Mouse (Mus musculus): ENCODE measurements at regions not wholly inside any gene's neighbourhood (a gene's known extent, or its start where the extent isn't known, plus 50 kb on each side); places are given as distances from the start of the nearest gene placed in this dataset.
"Not testable (repeated sequence)": the region's sequence is repeated elsewhere in the genome, so short reads cannot be mapped to it uniquely, and the experiment has no call there.

DNA sequence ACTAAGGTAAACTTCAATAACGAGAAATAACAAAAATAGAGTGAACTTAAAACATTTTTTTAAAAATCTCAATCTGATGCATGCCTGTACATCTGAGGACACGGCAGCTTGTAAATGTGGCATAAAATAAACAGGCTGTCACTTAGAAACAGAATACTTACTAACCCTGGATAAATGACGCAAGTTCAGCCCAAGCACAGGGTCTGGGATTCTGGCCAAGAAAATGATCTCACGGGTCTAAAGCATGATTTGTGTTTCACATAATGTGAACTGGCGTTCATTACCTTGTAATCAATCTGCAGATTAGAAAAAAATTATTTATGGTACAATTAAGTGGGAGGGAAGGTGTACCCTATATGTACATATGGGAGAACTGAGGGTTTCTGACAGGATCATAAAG lies 512.1 kb upstream of the Vrk2 start:
- no peak for DNase-seq

DNA sequence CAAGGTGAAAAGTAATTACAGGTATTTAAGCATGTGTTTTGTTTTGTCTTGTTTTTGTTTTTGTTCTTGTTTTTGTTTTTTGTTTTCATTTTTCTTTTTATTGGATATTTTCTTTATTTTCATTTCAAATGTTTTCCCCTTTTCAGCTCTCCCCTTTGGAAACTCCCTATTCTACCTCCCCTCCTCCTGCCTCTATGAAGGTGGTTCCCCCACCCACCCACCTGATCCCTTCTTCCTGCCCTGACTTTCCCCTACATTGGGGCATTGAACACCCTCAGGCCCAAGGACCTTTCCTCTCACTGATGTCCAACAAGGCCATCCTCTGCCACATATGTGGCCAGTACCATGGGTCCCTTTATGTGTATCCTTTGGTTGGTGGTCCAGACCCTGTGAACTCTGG lies 509.1 kb upstream of the Vrk2 start:
- no peak for DNase-seq

DNA sequence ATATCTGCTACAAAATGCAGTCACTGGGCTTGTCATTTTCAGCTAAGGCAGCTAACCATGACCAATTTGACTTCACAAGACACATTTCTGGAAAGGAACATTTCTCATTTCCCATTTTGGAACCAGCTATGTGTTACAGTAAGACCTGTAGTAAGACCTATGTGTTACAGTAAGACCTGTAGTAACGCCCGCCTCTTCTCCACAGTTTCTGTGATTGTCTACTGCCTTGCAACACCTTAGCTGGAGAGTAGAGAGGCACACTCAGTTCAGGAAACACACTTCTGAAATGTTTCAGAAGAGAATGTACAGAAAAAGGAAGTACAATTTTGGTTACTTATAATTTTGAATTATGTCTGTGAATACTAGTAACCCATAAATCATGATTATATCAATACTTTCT lies 508.2 kb upstream of the Vrk2 start:
- no peak for DNase-seq

DNA sequence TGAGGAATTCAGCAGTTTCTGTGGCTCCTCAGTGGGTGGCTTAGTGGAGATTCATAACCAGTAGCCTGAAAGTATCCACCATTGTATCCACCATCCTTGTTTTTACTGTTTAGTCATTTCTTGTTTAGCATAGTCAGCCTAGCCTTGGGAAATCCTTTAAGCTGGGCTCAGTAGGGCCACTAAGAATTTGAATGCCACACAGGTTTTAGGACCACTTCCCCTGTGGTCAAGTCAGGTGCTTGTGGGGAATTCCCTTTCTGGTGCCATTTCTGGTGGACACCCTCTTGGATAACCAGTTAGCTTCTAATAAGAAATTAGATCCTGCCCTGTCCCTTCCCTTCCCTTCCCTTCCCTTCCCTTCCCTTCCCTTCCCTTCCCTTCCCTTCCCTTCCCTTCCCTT lies 502.8 kb upstream of the Vrk2 start:
- DNase-seq: no peak

DNA sequence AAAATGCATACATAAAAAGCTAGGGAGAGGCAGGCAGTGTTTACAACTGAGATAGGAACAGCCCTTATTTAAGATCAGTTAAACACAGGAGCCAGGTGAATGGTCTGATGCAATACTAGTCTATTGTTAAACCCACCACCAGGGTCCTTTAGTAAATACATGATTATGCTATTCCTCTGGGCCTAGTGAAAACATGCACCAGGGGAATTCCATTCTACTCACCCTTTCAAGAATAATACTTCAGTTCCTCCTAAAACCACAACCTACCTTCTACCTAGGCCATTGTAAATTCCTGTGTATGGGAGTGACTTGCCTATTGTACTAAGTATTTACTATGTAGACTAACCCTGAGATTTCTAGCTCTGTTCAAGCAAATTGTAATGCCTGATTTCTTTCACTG lies 501.7 kb upstream of the Vrk2 start:
- not testable (repeated sequence) for DNase-seq

DNA sequence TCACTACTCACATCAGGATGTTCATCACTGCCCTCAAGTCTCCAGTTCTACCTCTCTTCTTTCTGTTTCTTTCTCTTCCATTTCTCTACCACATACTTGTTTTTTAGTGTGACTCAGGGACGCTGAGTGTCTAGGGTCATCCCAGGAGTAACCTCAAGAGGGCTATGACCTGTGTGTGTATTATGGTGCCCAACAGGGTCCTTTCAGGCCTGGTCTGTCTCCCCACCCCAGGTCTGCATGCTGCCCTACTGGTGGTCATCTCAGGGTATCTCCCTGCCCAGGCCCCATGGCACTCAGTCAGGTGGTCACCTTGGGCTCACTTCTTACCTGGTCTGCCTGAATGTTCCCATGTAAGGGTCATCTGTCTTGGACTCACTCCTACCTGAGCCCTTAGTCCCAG lies 492.7 kb upstream of the Vrk2 start:
- no peak for DNase-seq

DNA sequence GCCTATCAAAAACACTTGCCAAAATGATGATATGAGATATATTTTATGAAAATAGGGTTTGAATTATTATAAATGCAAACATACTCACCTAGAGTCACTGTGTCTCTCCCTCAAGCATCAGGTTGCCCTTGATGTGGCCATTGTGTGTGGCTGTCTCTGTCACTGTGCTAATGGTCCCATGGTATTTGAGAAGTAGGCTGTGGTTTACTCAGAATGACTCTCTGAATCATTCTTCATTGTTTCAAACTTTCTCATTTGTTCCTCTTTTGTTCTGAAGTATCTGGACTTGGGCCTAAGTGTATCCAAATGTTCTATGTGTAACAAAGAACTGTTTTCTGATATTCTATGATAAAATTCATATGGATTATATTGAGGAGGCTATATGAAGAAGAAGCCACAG lies 487.4 kb upstream of the Vrk2 start:
- no peak for DNase-seq

DNA sequence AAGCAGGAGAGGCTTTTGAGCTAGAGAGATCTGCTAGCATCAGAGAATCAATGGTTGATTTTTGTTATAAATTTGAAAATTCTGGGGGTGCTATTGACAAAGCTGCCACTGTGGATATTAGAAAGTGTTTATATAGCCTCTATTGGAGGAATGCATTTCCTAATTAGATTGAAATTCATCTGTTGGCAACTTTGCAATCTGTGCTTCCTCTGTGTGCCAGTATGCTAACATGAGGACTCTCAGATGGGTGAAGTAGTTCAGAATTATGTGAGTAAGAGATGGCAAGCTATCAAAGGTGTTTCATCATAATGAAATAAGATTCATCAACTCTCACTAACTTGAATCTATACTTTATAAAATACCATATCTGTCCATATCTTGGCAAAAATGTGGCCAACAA lies 476.6 kb upstream of the Vrk2 start:
- no peak for DNase-seq

DNA sequence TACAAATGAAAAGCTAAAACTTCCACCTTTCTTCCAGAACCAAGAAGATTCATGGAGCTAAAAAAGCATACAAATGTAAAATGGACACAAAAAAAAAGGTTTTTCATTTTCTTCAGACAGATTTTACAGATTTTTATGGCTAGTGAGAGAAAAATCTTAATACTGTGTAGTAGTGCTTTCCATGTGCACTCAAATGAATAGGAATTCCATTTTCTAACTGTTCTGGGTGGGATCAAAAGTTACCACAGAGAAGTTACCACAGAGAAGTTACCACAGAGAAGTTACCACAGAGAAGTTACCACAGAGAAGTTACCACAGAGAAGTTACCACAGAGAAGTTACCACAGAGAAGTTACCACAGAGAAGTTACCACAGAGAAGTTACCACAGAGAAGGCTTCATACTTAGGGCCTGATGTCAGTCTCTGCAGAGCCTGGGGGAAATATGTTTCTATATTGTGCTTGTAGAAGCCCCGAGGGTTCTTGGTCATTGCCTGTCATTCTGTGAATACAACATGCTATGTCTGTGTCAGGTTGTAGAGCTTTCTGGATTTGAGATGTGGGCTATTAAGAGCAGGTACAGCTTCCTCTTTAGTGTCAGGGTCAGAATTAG lies 433.5 kb upstream of the Vrk2 start:
- DNase-seq: no peak

DNA sequence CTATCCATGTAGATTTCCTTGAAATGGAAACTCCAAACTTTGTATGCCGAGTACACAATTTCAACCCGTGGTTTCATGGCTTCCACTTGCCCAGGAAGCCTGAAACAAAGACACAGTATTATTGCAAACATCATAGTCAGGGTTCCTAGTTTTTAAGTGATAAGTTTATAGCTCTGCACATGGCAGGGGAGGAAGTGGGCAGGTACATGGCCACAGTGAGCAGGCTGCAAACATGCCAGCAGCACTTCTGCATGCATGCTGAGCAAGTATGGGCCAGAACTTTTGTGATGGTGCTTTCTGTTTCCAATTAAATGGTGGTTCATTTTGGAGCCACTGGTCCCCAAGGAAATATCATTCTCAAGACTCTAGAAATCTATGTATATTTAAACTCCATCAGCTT lies 431.7 kb upstream of the Vrk2 start:
- no peak for DNase-seq

DNA sequence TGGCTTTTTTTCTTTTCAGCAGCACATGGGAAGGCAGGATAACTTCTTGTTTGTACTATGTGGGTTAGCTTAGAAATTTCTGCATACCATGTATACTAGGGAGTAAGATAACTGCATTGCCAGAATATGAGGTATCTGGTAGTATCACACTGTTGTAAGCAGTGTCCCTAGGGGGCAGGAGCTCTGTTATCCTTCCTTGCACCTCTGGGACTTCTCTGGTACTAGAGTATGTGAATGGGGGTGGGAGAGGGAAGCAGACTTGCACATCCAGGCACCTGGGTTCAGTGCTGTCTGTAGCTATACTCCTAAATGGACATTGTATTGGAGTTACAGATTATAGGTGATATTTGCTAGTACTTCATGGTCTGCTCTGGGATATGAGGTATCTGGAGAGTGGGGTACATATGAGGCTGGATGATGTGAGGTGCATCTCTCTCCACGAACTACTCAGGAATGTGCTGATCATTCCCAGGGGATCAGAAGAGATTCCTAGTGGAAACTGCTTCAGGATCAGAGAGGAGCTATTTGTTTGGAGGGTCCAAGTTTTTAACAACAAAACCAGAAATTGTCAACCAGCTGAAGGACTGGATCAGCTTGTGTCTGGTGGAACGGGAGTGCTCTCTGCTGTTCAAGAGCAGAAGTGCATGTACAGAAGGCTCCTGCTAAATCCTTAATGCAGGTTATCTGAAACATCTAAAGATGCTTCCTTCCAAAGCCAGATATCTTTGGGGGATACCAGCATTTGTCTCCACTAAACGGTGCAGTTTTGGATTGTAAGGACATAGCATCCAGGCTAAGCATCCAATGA lies 402.7 kb upstream of the Vrk2 start:
- peak; percentile 2 for DNase-seq

DNA sequence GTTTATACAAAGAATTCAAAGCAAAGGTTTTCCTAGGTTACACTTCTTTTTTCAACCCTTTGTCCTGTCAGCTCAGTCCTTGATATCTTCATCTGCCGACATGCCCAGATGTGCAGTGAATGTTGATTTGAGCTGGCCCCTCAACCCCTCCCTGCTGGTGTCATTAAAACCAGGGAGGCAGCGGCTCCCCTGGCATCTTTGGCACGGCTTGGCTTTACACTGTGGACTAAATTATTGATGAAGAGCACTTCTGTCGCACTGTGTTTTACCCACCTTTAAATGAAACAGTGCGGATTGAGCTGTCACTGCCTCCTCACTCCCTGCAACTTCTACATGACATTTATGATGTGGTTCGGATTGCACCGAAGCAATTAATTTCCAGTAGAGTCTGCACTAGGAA lies 387.4 kb upstream of the Vrk2 start:
- no peak for DNase-seq

DNA sequence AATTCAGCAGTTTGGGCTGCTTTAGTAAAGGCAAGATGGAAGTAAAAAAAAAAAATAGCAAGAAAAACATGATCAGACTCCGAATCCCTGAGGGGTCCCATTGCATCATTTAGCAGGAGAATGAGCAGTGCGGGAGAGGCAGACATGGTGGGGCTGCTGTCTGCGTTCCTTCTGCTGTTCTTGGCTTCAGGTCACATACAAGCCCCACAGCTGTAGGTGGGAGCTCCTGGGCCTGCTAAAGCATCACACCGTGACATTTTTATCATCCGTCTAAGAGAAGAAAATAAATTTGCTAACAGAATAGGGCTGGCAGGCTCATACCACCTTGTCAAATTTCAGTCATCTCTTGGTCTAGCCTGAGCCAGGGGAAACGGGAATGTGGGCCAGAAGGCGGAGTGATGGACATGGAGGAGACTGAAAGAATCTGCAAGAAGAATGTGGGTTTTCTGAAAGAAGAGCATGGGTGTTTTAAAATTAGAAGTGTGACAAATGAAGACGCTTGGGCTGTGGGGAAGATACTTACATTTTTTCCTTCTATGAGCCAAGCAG lies 378.8 kb upstream of the Vrk2 start:
- DNase-seq: no peak

DNA sequence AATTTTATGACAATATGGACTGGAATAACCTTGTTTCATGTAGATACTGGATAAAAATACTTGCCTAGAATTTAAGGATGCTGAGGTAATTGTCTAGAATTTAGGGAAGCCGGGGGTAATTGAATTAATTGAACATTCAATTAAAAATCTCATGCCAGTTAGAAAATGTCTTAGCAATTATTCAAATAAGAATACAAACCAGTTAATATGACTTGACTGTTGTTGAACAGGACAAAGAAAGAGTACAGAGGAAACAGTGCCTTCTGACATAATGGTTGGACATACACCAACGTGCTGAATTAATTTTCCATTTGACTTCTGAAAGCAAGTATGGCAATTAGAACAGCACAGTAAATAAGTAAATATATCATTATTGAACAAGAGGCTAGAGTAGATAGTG lies 377.4 kb upstream of the Vrk2 start:
- DNase-seq: no peak

DNA sequence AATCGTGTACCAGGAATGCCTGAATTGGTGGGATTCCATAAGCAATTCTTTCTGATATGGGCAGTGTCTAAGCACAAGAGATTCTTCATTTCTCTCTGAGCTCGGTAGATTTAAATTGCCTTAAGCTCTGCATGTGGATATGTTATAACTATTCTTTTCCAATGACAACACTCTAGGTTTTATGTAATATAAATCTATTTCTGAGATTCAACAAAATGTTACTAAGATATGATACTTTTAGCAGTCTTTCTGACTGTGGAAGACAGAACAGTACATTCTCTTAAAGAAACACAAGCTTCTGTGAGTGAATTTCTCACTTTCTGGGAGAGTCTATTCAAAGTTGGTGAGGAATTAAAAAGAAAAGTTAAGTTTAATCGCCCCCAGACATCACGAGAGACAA lies 373.6 kb upstream of the Vrk2 start:
- DNase-seq: no peak

DNA sequence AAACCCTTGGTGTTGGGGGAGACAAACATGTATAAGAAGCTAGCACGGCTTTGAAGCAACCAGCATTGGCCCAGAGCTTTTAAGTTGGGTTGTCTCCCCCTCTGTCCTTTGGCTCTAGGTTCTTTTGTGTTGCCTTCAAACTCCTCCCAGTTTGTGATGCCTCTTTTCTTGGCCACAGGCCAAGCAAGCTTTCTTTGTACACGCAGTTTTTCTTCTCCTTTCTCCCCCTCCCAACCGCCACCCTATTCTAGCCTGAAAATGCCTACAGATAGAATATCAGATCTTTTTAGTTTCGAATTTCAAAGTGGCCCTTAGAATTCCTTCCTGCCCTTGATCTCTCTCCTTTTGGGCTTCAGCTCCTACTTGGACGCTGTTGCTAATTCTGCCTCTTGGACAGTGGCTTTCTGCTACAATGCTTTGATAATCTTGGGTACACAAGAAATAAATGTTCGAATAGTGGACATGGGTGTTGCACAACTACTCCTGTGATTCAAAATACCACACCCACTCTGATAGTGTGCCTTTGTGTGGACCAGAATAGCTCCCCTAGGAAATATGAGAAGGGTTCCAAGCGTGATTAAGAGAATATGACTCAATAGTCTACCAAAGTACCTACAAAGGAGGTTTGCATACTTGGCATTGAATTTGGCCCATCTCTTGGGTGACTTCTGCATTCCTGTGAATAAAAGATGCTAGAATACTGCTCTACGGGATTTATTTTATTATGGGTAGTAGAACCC lies 369.3 kb upstream of the Vrk2 start:
- DNase-seq: no peak

DNA sequence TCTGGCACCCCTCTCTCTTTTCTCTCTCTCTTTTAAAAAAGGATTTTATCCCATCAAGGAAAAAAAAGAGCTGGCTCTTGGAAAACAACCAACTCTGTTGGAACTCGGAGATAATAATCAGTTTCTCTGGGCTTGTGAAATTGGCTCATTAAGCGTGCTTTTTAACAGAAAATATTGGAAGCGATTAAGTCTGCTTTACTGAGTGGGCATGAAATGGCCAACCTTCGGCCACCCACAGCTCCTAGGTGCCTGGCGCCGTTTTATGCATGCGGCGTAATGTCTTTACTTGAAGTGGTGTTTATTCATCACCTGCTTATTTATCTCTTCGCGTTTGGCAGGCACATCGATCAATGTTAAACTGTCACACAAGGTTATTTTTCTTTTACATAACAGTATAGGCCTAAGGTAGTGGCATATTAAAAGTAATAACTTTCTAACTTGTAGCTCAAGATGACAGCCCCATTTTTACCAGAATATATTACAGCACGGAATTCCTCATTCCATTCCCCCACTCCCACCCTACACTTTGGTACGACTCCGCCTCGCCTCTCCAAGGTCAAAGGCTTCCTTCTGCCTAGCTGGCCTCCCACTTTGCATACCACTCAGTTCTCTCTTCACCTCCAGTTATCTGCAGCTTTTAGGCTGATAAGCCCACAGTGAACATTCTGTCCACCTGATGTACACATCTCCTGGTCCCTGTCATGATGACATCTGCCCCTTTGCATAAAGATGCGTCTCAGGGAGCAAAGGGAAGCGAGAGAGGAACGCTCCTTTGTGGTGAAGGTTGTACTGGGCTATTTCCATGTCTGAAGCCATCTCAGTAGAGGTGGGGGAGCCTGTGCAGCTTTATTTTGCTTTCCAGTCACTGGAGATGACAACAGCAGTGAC lies 368.5 kb upstream of the Vrk2 start:
- no peak for DNase-seq

DNA sequence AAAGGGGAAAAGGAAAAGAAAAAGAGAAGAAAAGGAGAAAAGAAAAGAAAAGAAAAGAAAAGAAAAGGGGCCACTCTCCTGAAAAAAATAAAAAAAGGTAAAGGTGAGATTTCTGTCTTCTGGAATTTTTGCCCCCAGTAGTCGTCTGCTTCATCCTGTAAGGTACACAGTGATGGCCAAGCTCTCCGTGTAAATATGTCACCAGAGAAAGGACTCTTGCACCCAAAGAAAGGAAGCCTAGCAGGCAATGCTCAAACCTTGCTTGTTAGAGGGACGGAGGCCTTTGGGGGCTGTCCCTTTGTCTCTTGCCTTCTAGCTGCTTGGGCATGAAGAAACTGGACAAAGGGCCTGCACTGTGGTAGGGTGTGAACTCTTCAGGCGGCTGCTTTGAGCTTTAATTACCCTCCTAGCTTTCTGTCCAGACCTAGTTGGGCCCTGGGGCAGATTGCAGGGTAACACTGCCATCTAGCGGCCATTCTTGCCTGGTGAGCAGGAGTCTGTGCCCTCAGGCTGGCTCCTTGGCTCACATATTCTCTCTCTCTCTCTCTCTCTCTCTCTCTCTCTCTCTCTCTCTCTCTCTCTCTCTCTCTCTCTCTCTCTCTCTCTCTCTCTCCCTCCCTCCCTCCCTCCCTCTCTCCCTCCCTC lies 367.7 kb upstream of the Vrk2 start:
- peak; percentile 57 for DNase-seq

DNA sequence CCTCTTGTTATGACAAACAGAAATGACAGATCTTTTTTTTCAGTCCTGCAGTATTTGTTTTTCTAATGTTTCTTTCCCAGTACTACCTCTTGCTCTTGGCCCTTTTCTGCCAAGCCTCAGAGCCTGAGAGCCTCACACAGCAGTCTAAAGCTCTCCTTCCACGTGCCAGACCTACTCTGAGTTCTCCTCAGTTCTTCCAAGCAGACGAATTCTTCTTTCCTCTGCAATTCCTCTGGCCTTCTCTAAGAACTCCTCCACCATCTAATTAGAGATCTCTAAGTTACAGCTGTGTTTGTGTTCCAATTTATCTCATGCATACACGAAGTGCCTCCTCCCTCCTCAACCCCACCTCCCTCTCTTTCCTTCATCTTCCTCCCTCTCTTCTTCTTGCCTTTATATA lies 362.4 kb upstream of the Vrk2 start:
- no peak for DNase-seq

DNA sequence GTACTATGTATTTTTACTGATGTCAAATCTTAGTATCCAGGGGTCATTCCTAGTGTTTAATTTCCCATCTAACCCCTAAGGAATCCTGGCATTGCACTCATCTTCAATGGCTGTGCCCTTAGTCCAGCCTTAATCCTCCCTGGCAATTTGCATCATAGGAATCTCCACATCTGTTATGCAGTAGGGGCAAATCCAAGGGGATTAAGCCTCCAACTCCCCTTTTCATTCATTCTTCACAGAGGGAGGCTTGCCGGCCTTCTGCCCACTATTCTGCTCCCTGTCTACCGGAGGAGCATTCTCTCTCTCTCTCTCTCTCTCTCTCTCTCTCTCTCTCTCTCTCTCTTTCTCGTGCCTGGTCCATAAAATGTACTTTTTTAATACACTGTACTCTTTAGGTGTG lies 338.0 kb upstream of the Vrk2 start:
- no peak for DNase-seq

DNA sequence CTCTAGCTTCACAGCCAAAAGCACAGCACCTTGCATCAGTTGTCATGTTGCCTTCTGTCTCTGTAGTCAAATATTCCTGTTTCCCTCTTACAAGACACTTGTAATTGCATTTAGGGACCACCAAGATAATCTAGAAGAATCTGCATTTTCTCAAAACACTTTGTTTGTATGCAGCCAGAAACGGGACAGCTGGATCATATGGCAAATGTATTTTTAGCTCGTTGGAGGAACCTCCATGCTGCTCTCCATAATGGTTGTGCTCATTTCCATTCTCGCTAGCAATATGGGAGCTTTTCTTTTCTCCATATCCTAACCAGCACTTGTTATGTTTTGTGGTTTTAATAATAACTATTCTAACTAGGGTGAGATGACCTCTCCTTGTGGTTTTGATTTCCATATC lies 313.3 kb upstream of the Vrk2 start:
- DNase-seq: no peak

DNA sequence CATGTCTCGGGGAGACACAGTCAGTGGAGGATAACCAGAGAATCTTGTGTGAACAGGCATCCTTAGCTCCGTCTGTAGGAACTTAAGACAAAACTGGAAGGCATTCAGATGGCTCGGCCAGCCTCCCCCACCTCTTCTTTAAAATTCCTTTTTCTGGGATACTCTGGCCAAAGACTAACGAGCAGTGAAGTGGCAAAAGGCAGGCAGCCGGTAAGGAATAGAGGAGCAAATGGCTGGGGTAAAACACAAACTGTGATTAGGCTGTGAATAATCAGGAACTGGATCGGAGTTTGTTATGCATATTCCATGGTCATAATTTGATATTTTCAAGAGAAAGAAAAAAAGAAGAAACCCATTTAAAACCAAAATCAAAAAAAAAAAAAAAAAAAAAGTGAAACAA lies 287.8 kb upstream of the Vrk2 start:
- DNase-seq: no peak

Measured in cerebellum, adult 9-11 months (tissue).